ENCODE assay signal across 21 mouse cellular contexts in genomic region chrX:95554321-95554720, GRCm38 (mm10). TPM values are rescaled to one million over a fixed set of nuclear protein-coding genes. Genes with fewer than 3 reads are reported as not detected.
"Had no signal": no experiment of that assay in that cellular context is flagged by ENCODE, and none has a peak within 500 bp of the region (broad histone marks: within the 10 kb centered on the region; RNA-seq: fewer than 3 reads in every experiment).

No protein-coding gene starts in this region.

- H3K9ac ChIP-seq: liver, embryonic 13.5 days; liver, embryonic 15.5 days; liver, postnatal 0 days; midbrain, embryonic 15.5 days; neural tube, embryonic 12.5 days; stomach, embryonic 15.5 days had no signal

- H3K27me3 ChIP-seq: liver, embryonic 13.5 days; liver, embryonic 15.5 days; midbrain, embryonic 15.5 days; neural tube, embryonic 12.5 days; stomach, embryonic 15.5 days had no signal

- H3K4me3 ChIP-seq: liver, embryonic 13.5 days; liver, embryonic 15.5 days; megakaryocyte, embryonic 14.5 days; midbrain, embryonic 15.5 days; neural tube, embryonic 12.5 days; stomach, embryonic 15.5 days had no signal

- H3K4me1 ChIP-seq: liver, embryonic 13.5 days; liver, embryonic 15.5 days; megakaryocyte, embryonic 14.5 days; midbrain, embryonic 15.5 days; neural tube, embryonic 12.5 days; stomach, embryonic 15.5 days had no signal

- ATAC-seq: liver, postnatal 0 days; midbrain, embryonic 15.5 days had no signal

- H3K36me3 ChIP-seq: liver, embryonic 13.5 days; liver, embryonic 15.5 days; midbrain, embryonic 15.5 days; neural tube, embryonic 12.5 days; stomach, embryonic 15.5 days had no signal

- H3K27ac ChIP-seq: liver, embryonic 13.5 days; liver, embryonic 15.5 days; macrophage; midbrain, embryonic 15.5 days; neural tube, embryonic 12.5 days; stomach, embryonic 15.5 days; stomach, postnatal 0 days had no signal

- DNase-seq: liver; liver, embryonic 13.5 days; liver, postnatal 0 days; lung, postnatal 14 days; right cerebral cortex, postnatal 14 days; thymus, adult 2 months; thymus, postnatal 25 days; thymus, postnatal 4 days had no signal

- H3K9me3 ChIP-seq: liver, embryonic 13.5 days; liver, embryonic 15.5 days; megakaryocyte, embryonic 14.5 days; midbrain, embryonic 15.5 days; neural tube, embryonic 12.5 days; stomach, embryonic 15.5 days had no signal

- H3K4me2 ChIP-seq: liver, embryonic 11.5 days; liver, embryonic 13.5 days; liver, embryonic 15.5 days; midbrain, embryonic 11.5 days; midbrain, embryonic 15.5 days; neural tube, embryonic 12.5 days; stomach, embryonic 15.5 days had no signal

RNA-seq across cellular contexts. Expression of gene Asb12, which starts 3.5 kb away (rescaled TPM):
- polyA plus RNA-seq: liver, embryonic 11.5 days; liver, embryonic 13.5 days; liver, postnatal 0 days; macrophage; spleen, adult 2 months; stomach, embryonic 15.5 days had no signal

RNA-seq across cellular contexts. Expression of gene Pfn5, which starts 3.6 kb away (rescaled TPM):
- polyA plus RNA-seq: liver, embryonic 11.5 days; liver, embryonic 13.5 days; liver, embryonic 15.5 days; liver, postnatal 0 days; macrophage; midbrain, embryonic 11.5 days; midbrain, embryonic 15.5 days; midbrain, postnatal 0 days; neural tube, embryonic 12.5 days; neural tube, embryonic 14.5 days; spleen, adult 2 months; stomach, embryonic 15.5 days; stomach, postnatal 0 days; thymus, adult 2 months; urinary bladder, adult 2 months had no signal
